Comparison of ENCODE assay signal across 8 mouse cellular contexts in genomic region chr4:133337833-133338520, GRCm38 (mm10). TPM values are rescaled to one million over a fixed set of nuclear protein-coding genes. Genes with fewer than 3 reads are reported as not detected.
DNase-seq lines count a peak whose midpoint lies in the region; ATAC-seq and TF ChIP-seq lines count a peak whose summit lies in the region.

No protein-coding gene starts in this region.

- TF ChIP-seq POLR2A in bone marrow, adult 2 months (IDR thresholded peaks at IDR 0.05; ENCODE audit: borderline replicate concordance, control insufficient read depth, low read depth, low read length), result no peak

- 0 out of 2 replicates have a peak, but pooled peaks cover 8% of the 10 kb centered on the region for H3K27me3 ChIP-seq in hindbrain, embryonic 13.5 days
- H3K27me3 ChIP-seq in midbrain, embryonic 15.5 days (replicated peaks), result no peaks in the 10 kb centered on the region

- H3K9me3 ChIP-seq in hindbrain, embryonic 13.5 days, result no peaks in the 10 kb centered on the region
- H3K9me3 ChIP-seq in midbrain, embryonic 15.5 days, result no peaks in the 10 kb centered on the region

- no peak for DNase-seq in layer of hippocampus, adult 2 months (ENCODE audit: low spot score in 2 of 2)
- DNase-seq in layer of hippocampus, postnatal 25 days (ENCODE audit: extremely low spot score in 1 of 2, low spot score in 1 of 2), result no peak
- DNase-seq in cerebellum, postnatal 36 days, result no peak
- no peak for DNase-seq in layer of hippocampus, postnatal 14 days (ENCODE audit: low spot score in 2 of 2)
- no peak for DNase-seq in cerebellum, postnatal 4 days (ENCODE audit: low spot score in 2 of 2)

- ATAC-seq in hindbrain, embryonic 13.5 days (ENCODE audit: low FRiP score), result no peak
- ATAC-seq in midbrain, embryonic 15.5 days (replicated peaks), result no peak

- peak overlapping the region; percentile 77 for H3K4me2 ChIP-seq in hindbrain, embryonic 13.5 days
- peak overlapping the region; percentile 83 for H3K4me2 ChIP-seq in midbrain, embryonic 15.5 days

- 14% methylated on average over 14 of the region's 14 CpGs for WGBS in bone marrow, adult 2 months
- WGBS in hindbrain, embryonic 13.5 days, result 15% methylated on average over 14 of the region's 14 CpGs
- WGBS in midbrain, embryonic 15.5 days, result 10% methylated on average over 14 of the region's 14 CpGs

- H3K36me3 ChIP-seq in hindbrain, embryonic 13.5 days, result no peaks in the 10 kb centered on the region
- H3K36me3 ChIP-seq in midbrain, embryonic 15.5 days (replicated peaks), result no peaks in the 10 kb centered on the region

- H3K9ac ChIP-seq in hindbrain, embryonic 13.5 days, result peak overlapping the region; percentile 94
- H3K9ac ChIP-seq in midbrain, embryonic 15.5 days, result peak overlapping the region; percentile 86

- no peak overlapping the region for H3K27ac ChIP-seq in layer of hippocampus, adult 2 months
- H3K27ac ChIP-seq in bone marrow, adult 2 months (ENCODE audit: control insufficient read depth, insufficient read depth, low read depth, low read length, poor library complexity), result no peak overlapping the region
- H3K27ac ChIP-seq in hindbrain, embryonic 13.5 days, result no peak overlapping the region
- H3K27ac ChIP-seq in midbrain, embryonic 15.5 days, result no peak overlapping the region

- H3K4me1 ChIP-seq in bone marrow, adult 2 months (ENCODE audit: control insufficient read depth, insufficient read depth, low read length), result no peaks in the 10 kb centered on the region
- H3K4me1 ChIP-seq in hindbrain, embryonic 13.5 days (replicated peaks), result peaks cover 18% of the 10 kb centered on the region
- H3K4me1 ChIP-seq in midbrain, embryonic 15.5 days, result peaks cover 18% of the 10 kb centered on the region

- H3K4me3 ChIP-seq in layer of hippocampus, adult 2 months, result peak overlapping the region; percentile 99
- H3K4me3 ChIP-seq in bone marrow, adult 2 months (replicated peaks; ENCODE audit: control insufficient read depth, low read depth, low read length), result peak overlapping the region; percentile 75
- H3K4me3 ChIP-seq in hindbrain, embryonic 13.5 days, result peak overlapping the region; percentile 90
- H3K4me3 ChIP-seq in midbrain, embryonic 15.5 days, result peak overlapping the region; percentile 99

- TF ChIP-seq CTCF in layer of hippocampus, adult 2 months (conservative IDR thresholded peaks at IDR 0.05), result no peak
- no peak for TF ChIP-seq CTCF in bone marrow, adult 2 months (IDR thresholded peaks at IDR 0.05; ENCODE audit: control insufficient read depth, insufficient read depth, low read length)

RNA-seq across cellular contexts. Expression of gene Wdtc1, which starts 15.3 kb away (rescaled TPM):
- 10 to 100 TPM; 78.8 to 82.5 TPM for total RNA-seq in layer of hippocampus, adult 2 months (2021)
- 10 to 100 TPM; 84.4 to 85.8 TPM for total RNA-seq in layer of hippocampus, postnatal 25 days (2021)
- 9.5 and 14.6 TPM in 2 replicates for polyA plus RNA-seq in bone marrow, adult 2 months (2011; ENCODE audit: insufficient read depth, insufficient read length, low replicate concordance, missing spikeins)
- polyA plus RNA-seq in hindbrain, embryonic 13.5 days (2015; fragmentation: Nextera tagmentation; extraction: Ambion mirVana), result 18.4 and 21.3 TPM in 2 replicates
- polyA plus RNA-seq in midbrain, embryonic 15.5 days (2015; fragmentation: Nextera tagmentation; extraction: Ambion mirVana), result 23.2 and 26.3 TPM in 2 replicates
- 10 to 100 TPM; 67.8 to 68.9 TPM for total RNA-seq in layer of hippocampus, postnatal 14 days (2021)

RNA-seq across cellular contexts. Expression of gene Slc9a1, which starts 31.5 kb away (rescaled TPM):
- 10 to 100 TPM; 59.1 to 63.4 TPM for total RNA-seq in layer of hippocampus, adult 2 months (2021)
- 10 to 100 TPM; 59.6 to 62.8 TPM for total RNA-seq in layer of hippocampus, postnatal 25 days (2021)
- polyA plus RNA-seq in bone marrow, adult 2 months (2011; ENCODE audit: insufficient read depth, insufficient read length, low replicate concordance, missing spikeins), result 16.6 and 31.3 TPM in 2 replicates
- 6.7 and 7.5 TPM in 2 replicates for polyA plus RNA-seq in hindbrain, embryonic 13.5 days (2015; fragmentation: Nextera tagmentation; extraction: Ambion mirVana)
- 9.9 and 11.1 TPM in 2 replicates for polyA plus RNA-seq in midbrain, embryonic 15.5 days (2015; fragmentation: Nextera tagmentation; extraction: Ambion mirVana)
- total RNA-seq in layer of hippocampus, postnatal 14 days (2021), result 10 to 100 TPM; 60.0 to 62.8 TPM
